Mouse (Mus musculus) liver, embryonic 14.5 days (tissue): ENCODE measurements around the gene Tars2.

Experiments
- CTCF ChIP-seq: IDR thresholded peaks from 2 replicates; pipeline ENCODE4 v1.5.1; 2016; ENCODE audit warnings: antibody characterized with exemption, low read depth, control low read depth
- EP300 ChIP-seq: IDR thresholded peaks from 2 replicates; pipeline ENCODE4 v1.6.1; 2016; ENCODE audit warnings: antibody characterized with exemption, low read depth

DNA sequence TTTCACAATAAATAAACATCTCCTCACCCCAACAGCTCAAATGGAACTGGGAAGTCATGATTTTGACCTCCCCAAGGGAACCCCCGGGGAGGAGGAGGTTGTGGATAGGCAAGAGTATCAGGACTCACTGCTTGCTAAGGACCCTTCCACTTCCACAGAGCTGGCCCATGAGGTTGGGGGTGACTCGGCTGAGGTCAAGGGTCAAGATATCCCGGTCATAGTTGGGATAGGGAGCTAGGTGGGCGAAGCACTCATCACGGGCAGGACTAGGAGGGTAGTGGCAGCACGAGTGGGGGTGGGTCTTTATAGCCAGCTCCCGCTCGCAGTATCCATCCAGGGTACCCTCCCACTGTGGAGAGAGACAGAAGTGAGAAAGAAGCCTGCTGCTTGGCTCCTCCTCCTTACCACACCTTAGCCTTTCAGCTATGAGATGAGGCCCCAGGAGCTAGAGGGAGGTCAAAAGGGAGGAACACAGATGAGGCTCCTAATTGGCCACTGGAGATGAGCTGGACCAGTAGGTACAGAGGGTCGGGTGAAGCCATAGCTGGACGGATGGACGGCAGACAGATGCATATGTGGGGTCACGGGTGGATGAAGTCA is 24.8 kb downstream of the Tars2 start:
- TF ChIP-seq CTCF = no peak
- TF ChIP-seq EP300 = no peak
